Mouse (Mus musculus) left cerebral cortex, adult 9 months (tissue): ENCODE data around the gene Rgmb.

Experiments
- DNase-seq, 2 experiments: peaks; one replicate each; pipeline ENCODE4 v3.0.0; 2022; ENCODE audit warnings: low spot score in 2 of 2

Gene Rgmb

GRCm38 (mm10) chr17:15776349-15776748, 54.5 kb downstream of the Rgmb start:
- DNase-seq, result no peak

- DNase-seq, result no peak
These were observed 56.1 kb downstream of the Rgmb start for GRCm38 (mm10) chr17:15774565-15775215.

- no peak for DNase-seq
These were observed 56.9 kb downstream of the Rgmb start for GRCm38 (mm10) chr17:15773956-15774355.

GRCm38 (mm10) chr17:15769081-15769724, 61.6 kb downstream of the Rgmb start:
- DNase-seq, result no peak

- DNase-seq, result no peak
These were observed 69.6 kb downstream of the Rgmb start for GRCm38 (mm10) chr17:15761191-15761590.
